Mouse (Mus musculus): ENCODE measurements around the gene Csnk2a1.

GRCm38 (mm10) chr2:152216975-152217374, 9.7 kb upstream of the Csnk2a1 start:
- TF ChIP-seq ELF1 (IDR thresholded peaks at IDR 0.05; ENCODE audit: low read depth, low read length) (no peak), GATA1 (IDR thresholded peaks at IDR 0.05; ENCODE audit: low read depth, low read length) (no peak), MYC (IDR thresholded peaks at IDR 0.05; ENCODE audit: low read depth, low read length) (no peak), EP300 (IDR thresholded peaks at IDR 0.05; ENCODE audit: low read depth in 1 of 2, low read length in 2 of 2) (no peak), CTCF (IDR thresholded peaks at IDR 0.05 in 2 of 3, conservative IDR thresholded peaks at IDR 0.05 in 1 of 3; ENCODE audit: control insufficient read depth in 1 of 3, insufficient read depth in 1 of 3, low read depth in 2 of 3, low read length in 3 of 3, poor library complexity in 1 of 3, severe bottlenecking in 1 of 3) (no peak), POLR2A (IDR thresholded peaks at IDR 0.05; ENCODE audit: control insufficient read depth in 1 of 2, insufficient read depth in 1 of 2, low read depth in 1 of 2, low read length in 2 of 2, poor library complexity in 1 of 2) (no peak), NRF1 (IDR thresholded peaks at IDR 0.05; ENCODE audit: insufficient read depth, low read depth, low read length, poor library complexity, severe bottlenecking) (no peak), JUND (IDR thresholded peaks at IDR 0.05; ENCODE audit: low read depth, low read length) (no peak), ZNF384 (IDR thresholded peaks at IDR 0.05; ENCODE audit: low read depth, low read length) (no peak)

Measured in MEL (cell line).